8 mouse cellular contexts compared by ENCODE assay signal in the genomic region with DNA sequence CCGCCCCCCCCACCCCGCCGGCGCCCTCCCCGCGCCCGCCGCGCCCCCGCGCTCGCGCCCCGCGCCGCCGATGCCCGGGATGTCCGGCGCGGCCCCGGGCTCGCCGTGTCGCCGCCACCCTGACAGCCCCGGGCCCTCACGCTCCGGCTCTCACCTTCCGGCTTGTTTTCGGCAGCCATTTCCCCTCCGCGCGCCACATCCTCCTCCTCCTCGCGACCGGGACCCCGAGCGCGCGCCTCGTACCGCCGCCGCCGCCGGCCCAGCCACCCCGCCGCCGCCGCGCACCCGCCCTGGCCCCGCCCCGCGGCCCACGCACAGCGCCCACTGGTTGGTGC. TPM values are rescaled to one million over a fixed set of nuclear protein-coding genes. Genes with fewer than 3 reads are reported as not detected.
A peak's percentile ranks its signal among the peaks of the same experiment; 100 is the strongest.
DNase-seq lines count a peak whose midpoint lies in the region; ATAC-seq and TF ChIP-seq lines count a peak whose summit lies in the region.

No protein-coding gene starts in this region.

- H3K27me3 ChIP-seq in heart, embryonic 13.5 days (replicated peaks), result no peaks in the 10 kb centered on the region
- peaks cover 10% of the 10 kb centered on the region for H3K27me3 ChIP-seq in C2C12 (ENCODE audit: control insufficient read depth, insufficient read depth, insufficient read length)
- no peaks in the 10 kb centered on the region for H3K27me3 ChIP-seq in limb, embryonic 14.5 days (ENCODE audit: control insufficient read depth, insufficient read depth, low read length)

- H3K9ac ChIP-seq in heart, embryonic 13.5 days, result peak overlapping the region; percentile 95
- peak overlapping the region; percentile 74 for H3K9ac ChIP-seq in limb, embryonic 14.5 days (ENCODE audit: low read depth, low read length, severe bottlenecking)

- H3K27ac ChIP-seq in heart, embryonic 13.5 days (replicated peaks), result peak overlapping the region; percentile 88
- H3K27ac ChIP-seq in embryonic fibroblast, embryonic 13.5 days (ENCODE audit: insufficient read depth, low read length), result no peak overlapping the region
- peak overlapping the region; percentile 67 for H3K27ac ChIP-seq in limb, embryonic 14.5 days (replicated peaks; ENCODE audit: low read depth, low read length)

- 0% methylated on average over 15 of the region's 58 CpGs for WGBS in heart, embryonic 13.5 days
- WGBS in limb, embryonic 14.5 days, result 0% methylated on average over 19 of the region's 58 CpGs

- peaks cover 4% of the 10 kb centered on the region for H3K36me3 ChIP-seq in heart, embryonic 13.5 days
- H3K36me3 ChIP-seq in C2C12 (ENCODE audit: control insufficient read depth, insufficient read depth), result no peaks in the 10 kb centered on the region
- no peaks in the 10 kb centered on the region; the same call in 1 of the 2 replicates for H3K36me3 ChIP-seq in limb, embryonic 14.5 days (ENCODE audit: control insufficient read depth, insufficient read depth, low read length)

- no peak for TF ChIP-seq CTCF in C2C12 (IDR thresholded peaks at IDR 0.05; ENCODE audit: control insufficient read depth, insufficient read depth, insufficient read length)
- no peak for TF ChIP-seq CTCF in embryonic fibroblast, embryonic 13.5 days (IDR thresholded peaks at IDR 0.05; ENCODE audit: borderline replicate concordance, insufficient read depth, low read length)

- peak overlapping the region; percentile 96 for H3K4me2 ChIP-seq in heart, embryonic 13.5 days
- peak overlapping the region; percentile 89; the same call in 1 of the 2 replicates for H3K4me2 ChIP-seq in limb, embryonic 14.5 days (replicated peaks; ENCODE audit: low read depth, low read length, severe bottlenecking)

- no peak for DNase-seq in heart, adult 11 months
- no peak for DNase-seq in limb, embryonic 14.5 days (ENCODE audit: low spot score)
- no peak for DNase-seq in embryo, embryonic 10.5 days (ENCODE audit: low spot score)
- DNase-seq in embryo, embryonic 9.5 days (ENCODE audit: extremely low spot score), result no peak
- DNase-seq in cerebellum, postnatal 14 days, result no peak

- no peaks in the 10 kb centered on the region for H3K79me3 ChIP-seq in C2C12 (ENCODE audit: low read depth)

- H3ac ChIP-seq in C2C12 (ENCODE audit: control insufficient read depth, insufficient read length, low read depth), result peak overlapping the region; percentile 86

- ATAC-seq in heart, embryonic 13.5 days (ENCODE audit: extremely low read depth, insufficient number of reproducible peaks, low FRiP score, low TSS enrichment), result no peak; the same call in 1 of the 2 replicates
- no peak for ATAC-seq in limb, embryonic 14.5 days (ENCODE audit: low FRiP score, low read depth)

- no peaks in the 10 kb centered on the region for H3K79me2 ChIP-seq in C2C12 (ENCODE audit: control insufficient read depth, insufficient read depth)

- H3K4me1 ChIP-seq in heart, embryonic 13.5 days, result peaks cover 37% of the 10 kb centered on the region
- H3K4me1 ChIP-seq in embryonic fibroblast, embryonic 13.5 days (ENCODE audit: control insufficient read depth, insufficient read depth, low read length), result no peaks in the 10 kb centered on the region; the same call in 1 of the 2 replicates
- H3K4me1 ChIP-seq in limb, embryonic 14.5 days (ENCODE audit: control insufficient read depth, insufficient read depth, low read length), result peaks cover 12% of the 10 kb centered on the region

- TF ChIP-seq POLR2A in embryonic fibroblast, embryonic 13.5 days (IDR thresholded peaks at IDR 0.05; ENCODE audit: low read depth, low read length), result peak; percentile 63; the same call in 1 of the 2 replicates
- TF ChIP-seq POLR2A in limb, embryonic 14.5 days (IDR thresholded peaks at IDR 0.05; ENCODE audit: borderline replicate concordance, extremely low read depth, insufficient read depth, insufficient read length), result no peak

- H3K9me3 ChIP-seq in heart, embryonic 13.5 days, result no peaks in the 10 kb centered on the region
- H3K9me3 ChIP-seq in limb, embryonic 14.5 days (ENCODE audit: control insufficient read depth, low read length), result no peaks in the 10 kb centered on the region

- H3K4me3 ChIP-seq in heart, embryonic 13.5 days, result peak overlapping the region; percentile 85
- H3K4me3 ChIP-seq in C2C12 (ENCODE audit: insufficient read depth, poor library complexity, severe bottlenecking), result peak overlapping the region; percentile 41
- H3K4me3 ChIP-seq in embryonic fibroblast, embryonic 13.5 days (ENCODE audit: insufficient read depth, low read length), result peak overlapping the region; percentile 30
- H3K4me3 ChIP-seq in limb, embryonic 14.5 days (replicated peaks; ENCODE audit: low read length), result peak overlapping the region; percentile 72

TF ChIP-seq in C2C12, 6 proteins besides CTCF, POLR2A, EP300 and RAD21:
- TF ChIP-seq CEBPB (IDR thresholded peaks at IDR 0.05; ENCODE audit: low read depth), result no peak
- no peak for TF ChIP-seq MAX (IDR thresholded peaks at IDR 0.05)
- TF ChIP-seq USF1 (IDR thresholded peaks at IDR 0.05; ENCODE audit: low read depth), result no peak

RNA-seq across cellular contexts. Expression of a gene that starts 0.2 kb away (rescaled TPM):
- 118 and 142 TPM in 2 replicates for polyA plus RNA-seq in heart, embryonic 13.5 days (2015; fragmentation: Nextera tagmentation; extraction: Ambion mirVana)
- polyA plus RNA-seq in C2C12 (2012; fragmentation: generic; extraction: Trizol), result 21.7 TPM
- 46.5 and 53.4 TPM in 2 replicates for polyA plus RNA-seq in embryonic fibroblast, embryonic 13.5 days (2011; ENCODE audit: insufficient read length, low read depth, missing spikeins)
- polyA plus RNA-seq in limb, embryonic 14.5 days (2012; rRNA removed), result 28.6 and 29.2 TPM in 2 replicates
- 78.8 and 91.1 TPM in 2 replicates for polyA plus RNA-seq in limb, embryonic 14.5 days (2014; fragmentation: Nextera tagmentation; extraction: Ambion mirVana)

Comparison
In these comparisons a context has a peak if more than half of its experiments do, and no peak if none do; other contexts are left out.
1. H3K4me3 ChIP-seq: peak in every context shown above with its lines; median percentile 85 in heart, embryonic 13.5 days; 72 in limb, embryonic 14.5 days; 41 in C2C12; 30 in embryonic fibroblast, embryonic 13.5 days.